Mouse (Mus musculus) adrenal gland, postnatal 14 days (tissue): ENCODE data around the gene Dnajb2. TPM values are rescaled to one million over a fixed set of nuclear protein-coding genes. Genes with fewer than 3 reads are reported as not detected.

ENCODE experiments used
- DNase-seq: peaks from one replicate; pipeline ENCODE4 v3.0.0; 2021; ENCODE audit warnings: mixed read lengths
- microRNA-seq, 2 experiments: library from miRNA; unstranded; fragments of <30 nt; microRNA quantifications; one replicate each; pipeline ENCODE4 v1.2.0; 2021
- total RNA-seq: library from RNA; stranded (reverse); gene quantifications from 2 replicates; pipeline ENCODE4 v1.2.3, GENCODE M21; 2021

Dnajb2 gene
- total RNA-seq, 1 experiment from 2014 or later: 66.8 TPM

GRCm38 (mm10) chr1:75293331-75293701 is 57.1 kb downstream of the Dnajb2 start:
- DNase-seq: no peak

- DNase-seq: no peak
These were observed 58.1 kb downstream of the Dnajb2 start for GRCm38 (mm10) chr1:75294294-75294693.

Small RNA genes within 50 kb of the gene (microRNA-seq; reads per million reads assigned to microRNA genes)
- 0 reads per million in 2 experiments for gene Gm27943

Other genes starting within 250 kb of the Dnajb2 start
- gene Nhej1, start 111.2 kb upstream of the Dnajb2 start, total RNA-seq: 4.3 and 5.9 TPM in 2 replicates
- 0.71 TPM in 1 of 2 replicates, not detected in the other for gene Slc23a3, start 102.5 kb upstream of the Dnajb2 start, total RNA-seq
- 35.0 and 47.1 TPM in 2 replicates for gene Cnppd1, start 93.7 kb upstream of the Dnajb2 start, total RNA-seq
- gene Retreg2, start 93.6 kb upstream of the Dnajb2 start, total RNA-seq: 74.1 and 78.4 TPM in 2 replicates
- 26.3 and 33.5 TPM in 2 replicates for gene Zfand2b, start 67.8 kb upstream of the Dnajb2 start, total RNA-seq
- gene Abcb6, start 56.0 kb upstream of the Dnajb2 start, total RNA-seq: 37.0 and 44.5 TPM in 2 replicates
- 14.4 and 19.8 TPM in 2 replicates for gene Ankzf1, start 44.3 kb upstream of the Dnajb2 start, total RNA-seq
- 36.0 and 36.4 TPM in 2 replicates for gene Atg9a, start 44.2 kb upstream of the Dnajb2 start, total RNA-seq
- gene Glb1l, start 25.6 kb upstream of the Dnajb2 start, total RNA-seq: 18.0 and 24.7 TPM in 2 replicates
- gene Stk16, start 25.6 kb upstream of the Dnajb2 start, total RNA-seq: 95.6 and 104 TPM in 2 replicates
- gene Tuba4a, start 16.5 kb upstream of the Dnajb2 start, total RNA-seq: 42.9 and 53.1 TPM in 2 replicates
- gene A630095N17Rik, start 4.3 kb upstream of the Dnajb2 start, total RNA-seq: not detected in 2 replicates
- gene Ptprn, start 28.1 kb downstream of the Dnajb2 start, total RNA-seq: 46.5 and 57.2 TPM in 2 replicates
- 119 and 126 TPM in 2 replicates for gene Resp18, start 42.0 kb downstream of the Dnajb2 start, total RNA-seq
- 92.5 and 101 TPM in 2 replicates for gene Dnpep, start 81.6 kb downstream of the Dnajb2 start, total RNA-seq
- gene Des, start 123.9 kb downstream of the Dnajb2 start, total RNA-seq: 19.8 and 26.9 TPM in 2 replicates
- gene Speg, start 138.9 kb downstream of the Dnajb2 start, total RNA-seq: 11.0 and 18.3 TPM in 2 replicates
- 58.8 and 74.2 TPM in 2 replicates for gene Gmppa, start 199.5 kb downstream of the Dnajb2 start, total RNA-seq
- 3.8 and 4.2 TPM in 2 replicates for gene Asic4, start 214.0 kb downstream of the Dnajb2 start, total RNA-seq
- gene Chpf, start 242.9 kb downstream of the Dnajb2 start, total RNA-seq: 40.7 and 47.0 TPM in 2 replicates
- 2.9 and 3.3 TPM in 2 replicates for gene Tmem198, start 243.1 kb downstream of the Dnajb2 start, total RNA-seq